Mouse (Mus musculus) small intestine, adult 2 months (tissue): ENCODE measurements at regions not wholly inside any gene's neighbourhood (a gene's known extent, or its start where the extent isn't known, plus 50 kb on each side); places are given as distances from the start of the nearest gene placed in this dataset.

Experiments
- H3K27ac ChIP-seq: fragments of 200-500 bp; 2 replicates; pipeline ENCODE4 v1.5.1; 2012; ENCODE audit warnings: low read depth, low read length, control low read depth, inconsistent platforms; ENCODE audit not compliant: insufficient read depth
- H3K27me3 ChIP-seq: fragments of 200-500 bp; 2 replicates; pipeline ENCODE4 v1.6.1; 2012; ENCODE audit warnings: mild to moderate bottlenecking, moderate library complexity, low read length, inconsistent platforms; ENCODE audit not compliant: control insufficient read depth, insufficient read depth
- H3K36me3 ChIP-seq: fragments of 200-500 bp; 2 replicates; pipeline ENCODE4 v1.6.1; 2012; ENCODE audit warnings: mild to moderate bottlenecking, low read length, control low read depth, inconsistent platforms; ENCODE audit not compliant: control insufficient read depth, insufficient read depth
- H3K4me1 ChIP-seq: fragments of 200-500 bp; 2 replicates; pipeline ENCODE4 v1.6.1; 2012; ENCODE audit warnings: low read length, inconsistent platforms, mixed read lengths; ENCODE audit not compliant: control insufficient read depth, insufficient read depth, insufficient read length
- H3K4me3 ChIP-seq: fragments of 200-500 bp; 2 replicates; pipeline ENCODE4 v1.5.1; 2012; ENCODE audit warnings: low read depth, mild to moderate bottlenecking, control low read depth, inconsistent platforms, low read length, moderate library complexity
- CTCF ChIP-seq: fragments of 200-500 bp; IDR thresholded peaks from 2 replicates; pipeline ENCODE4 v1.5.1; 2012; ENCODE audit warnings: low read depth, mild to moderate bottlenecking, control low read depth, inconsistent platforms, low read length, moderate library complexity, mixed read lengths; ENCODE audit not compliant: insufficient replicate concordance, insufficient read length; ENCODE audit errors: extremely low read depth
- POLR2A ChIP-seq: fragments of 200-500 bp; IDR thresholded peaks from 2 replicates; pipeline ENCODE4 v1.6.1; 2012; ENCODE audit warnings: low read depth, mild to moderate bottlenecking, control low read depth, inconsistent platforms, low read length, moderate library complexity
- WGBS: fragments of 180-500 bp; shearing (Covaris S2); methylation state at CpG from one replicate; pipeline ENCODE4 v1.1.7; 2018; 5-methylcytosine and 5-hydroxymethylcytosine counted together

DNA sequence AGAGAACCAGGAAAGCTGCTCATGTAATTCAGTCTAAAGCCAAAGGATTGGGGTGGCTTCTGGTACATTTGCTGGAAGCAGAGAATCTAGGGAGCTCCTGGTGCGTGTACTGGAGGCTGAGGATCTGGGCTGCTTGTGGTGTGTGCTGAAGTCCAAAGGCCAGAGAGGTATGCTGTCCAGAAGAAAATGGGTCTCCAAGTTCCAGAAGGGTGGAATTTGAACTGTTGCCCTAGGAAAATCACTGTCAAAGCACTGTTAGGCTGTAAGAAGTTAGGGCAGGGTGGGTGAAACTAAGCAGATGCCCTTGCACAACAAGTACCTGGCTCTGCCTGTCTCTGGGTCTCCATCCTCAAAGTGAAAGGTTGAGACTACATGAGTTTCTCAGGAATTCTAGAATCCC is 201.9 kb upstream of the Serp2 start:
- TF ChIP-seq POLR2A (no peak), CTCF (no peak)
- WGBS = 37% methylated on average over 1 of the region's 1 CpGs
- Histone ChIP-seq H3K27ac (no peak overlapping the region), H3K4me1 (peaks cover 6% of the 10 kb centered on the region), H3K4me3 (no peak overlapping the region), H3K27me3 (no peaks in the 10 kb centered on the region), H3K36me3 (no peaks in the 10 kb centered on the region)

GRCm38 (mm10) chr14:76755591-76756376 is 199.1 kb upstream of the Serp2 start:
- H3K27me3 ChIP-seq = no peaks in the 10 kb centered on the region
- no peak overlapping the region for H3K4me3 ChIP-seq
- peaks cover 5% of the 10 kb centered on the region for H3K4me1 ChIP-seq
- no peaks in the 10 kb centered on the region for H3K36me3 ChIP-seq
- no peak overlapping the region for H3K27ac ChIP-seq
- WGBS = 84% methylated on average over 9 of the region's 9 CpGs
- TF ChIP-seq POLR2A = no peak
- TF ChIP-seq CTCF = no peak

GRCm38 (mm10) chr14:76753734-76754133 is 197.0 kb upstream of the Serp2 start:
- WGBS = 93% methylated on average over 5 of the region's 5 CpGs
- Histone ChIP-seq H3K36me3 (no peaks in the 10 kb centered on the region), H3K4me3 (no peak overlapping the region), H3K27ac (no peak overlapping the region), H3K4me1 (peaks cover 3% of the 10 kb centered on the region; the same call in 1 of the 2 replicates), H3K27me3 (no peaks in the 10 kb centered on the region)
- TF ChIP-seq POLR2A (no peak), CTCF (no peak)

DNA sequence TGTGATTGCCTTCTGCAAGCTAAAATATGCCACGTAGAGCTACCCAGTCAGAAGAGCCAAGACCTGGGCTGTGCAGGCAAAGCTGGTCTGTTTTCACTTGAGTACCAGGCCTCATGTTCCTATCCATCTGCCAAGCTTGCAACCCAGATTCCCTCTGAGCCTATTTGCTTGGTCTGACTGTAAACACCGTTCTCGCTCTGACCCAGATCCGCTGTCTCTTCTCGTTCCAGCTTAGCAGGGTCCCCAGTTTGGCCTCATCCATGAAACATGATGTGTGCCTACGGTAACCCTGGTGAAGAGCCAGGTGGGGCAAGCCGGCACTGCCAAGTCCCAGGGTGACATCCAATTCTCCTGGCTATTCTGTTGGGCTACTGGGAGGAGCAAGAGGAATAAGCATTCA is 192.5 kb upstream of the Serp2 start:
- Histone ChIP-seq H3K4me1 (no peaks in the 10 kb centered on the region), H3K4me3 (no peak overlapping the region), H3K27me3 (no peaks in the 10 kb centered on the region), H3K27ac (no peak overlapping the region), H3K36me3 (no peaks in the 10 kb centered on the region)
- 73% methylated on average over 7 of the region's 7 CpGs for WGBS
- TF ChIP-seq POLR2A (no peak), CTCF (no peak)

- H3K27me3 ChIP-seq = no peaks in the 10 kb centered on the region
- 83% methylated on average over 2 of the region's 2 CpGs for WGBS
- H3K27ac ChIP-seq = no peak overlapping the region
- H3K36me3 ChIP-seq = no peaks in the 10 kb centered on the region
- H3K4me3 ChIP-seq = no peak overlapping the region
- no peaks in the 10 kb centered on the region for H3K4me1 ChIP-seq
- TF ChIP-seq POLR2A (no peak), CTCF (no peak)
Observed at GRCm38 (mm10) chr14:76748711-76749110, 192.0 kb upstream of the Serp2 start.

GRCm38 (mm10) chr14:76747814-76748213 is 191.1 kb upstream of the Serp2 start:
- TF ChIP-seq CTCF (no peak), POLR2A (no peak)
- H3K27ac ChIP-seq = no peak overlapping the region
- no peaks in the 10 kb centered on the region for H3K4me1 ChIP-seq
- H3K27me3 ChIP-seq = no peaks in the 10 kb centered on the region
- whole genome bisulfite sequencing = 89% methylated on average over 5 of the region's 5 CpGs
- no peaks in the 10 kb centered on the region for H3K36me3 ChIP-seq
- no peak overlapping the region for H3K4me3 ChIP-seq

DNA sequence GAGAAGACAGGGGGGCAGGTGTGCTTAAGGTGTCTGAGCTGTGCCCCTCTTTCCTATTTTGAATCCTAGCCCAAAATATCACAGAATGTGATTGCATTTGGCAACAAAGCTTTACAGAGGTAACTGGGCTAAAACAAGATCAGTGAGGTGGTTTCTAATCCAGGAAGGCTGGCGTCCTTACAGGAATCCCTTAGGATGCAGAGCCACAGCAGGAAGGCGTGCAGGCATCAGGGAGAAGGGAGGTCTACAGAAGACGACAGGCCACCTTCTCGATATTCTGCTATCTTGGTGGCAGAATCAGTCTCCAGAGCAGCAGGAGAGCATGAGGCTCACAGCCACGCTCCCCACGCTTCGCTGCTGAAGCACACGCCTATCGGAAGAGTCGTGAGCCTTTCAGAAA is 189.6 kb upstream of the Serp2 start:
- Histone ChIP-seq H3K27me3 (no peaks in the 10 kb centered on the region), H3K27ac (no peak overlapping the region), H3K4me1 (no peaks in the 10 kb centered on the region), H3K4me3 (no peak overlapping the region), H3K36me3 (no peaks in the 10 kb centered on the region)
- 93% methylated on average over 10 of the region's 10 CpGs for WGBS
- TF ChIP-seq POLR2A = no peak
- no peak for TF ChIP-seq CTCF

DNA sequence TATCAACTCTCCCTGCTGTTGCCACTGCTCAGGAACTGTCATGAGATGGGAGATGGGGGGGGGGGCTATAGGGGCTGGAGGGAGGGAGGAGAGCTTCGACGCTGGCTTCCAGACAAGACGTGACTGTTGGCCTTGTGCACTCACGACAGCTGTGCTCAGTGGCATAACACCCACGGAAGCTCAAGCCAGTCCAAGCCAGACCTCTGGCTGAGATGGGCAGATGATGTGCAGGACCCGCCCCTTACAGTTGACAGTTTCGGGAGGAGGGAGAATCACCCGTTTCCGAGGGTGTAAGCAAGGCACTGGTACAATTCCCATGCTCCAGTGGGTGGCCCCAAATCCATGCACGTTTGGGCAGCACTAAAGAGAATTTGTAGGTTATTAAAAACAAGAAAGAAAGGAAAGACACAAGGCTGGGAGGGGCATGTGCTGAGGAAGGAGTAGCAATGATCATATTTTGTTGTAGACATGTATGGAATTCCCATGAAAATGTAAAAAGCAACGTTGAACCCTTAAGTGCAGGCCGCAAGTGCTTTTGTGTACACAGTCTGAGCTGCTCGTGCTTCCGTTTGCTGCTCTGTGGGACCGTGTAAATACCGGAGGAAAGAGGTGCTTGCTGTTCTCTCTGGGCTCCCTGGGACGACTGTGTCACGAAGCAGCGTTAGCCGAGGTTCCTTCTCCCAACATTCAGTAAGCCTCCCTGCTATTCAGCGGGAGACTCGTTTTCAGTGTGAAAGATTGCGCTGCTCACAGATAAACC is 188.2 kb upstream of the Serp2 start:
- Histone ChIP-seq H3K4me3 (no peak overlapping the region), H3K27me3 (no peaks in the 10 kb centered on the region), H3K36me3 (no peaks in the 10 kb centered on the region), H3K27ac (no peak overlapping the region), H3K4me1 (no peaks in the 10 kb centered on the region)
- WGBS = 62% methylated on average over 23 of the region's 23 CpGs
- TF ChIP-seq POLR2A = no peak
- TF ChIP-seq CTCF = no peak
